25 mouse cellular contexts compared by ENCODE assay signal in the genomic region with DNA sequence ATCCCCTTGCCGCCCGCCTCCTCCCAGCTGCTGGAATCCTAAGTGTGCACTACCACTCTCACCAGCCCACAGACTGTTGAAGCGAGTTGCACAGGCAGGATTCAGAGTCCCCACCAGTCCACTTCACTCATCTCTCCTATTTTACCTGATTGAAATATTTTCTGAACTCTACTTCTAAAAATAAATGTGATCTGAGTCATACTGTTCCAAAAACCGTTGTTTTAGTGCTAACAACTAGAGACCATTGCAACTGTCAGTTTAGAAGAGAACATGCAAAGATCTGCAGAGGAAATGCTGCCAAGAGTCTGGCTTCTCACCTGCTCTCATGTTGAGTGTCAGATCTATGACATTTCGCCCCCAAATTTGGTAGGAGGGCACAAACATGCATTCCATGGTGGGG.
DNase-seq lines count a peak whose midpoint lies in the region; ATAC-seq and TF ChIP-seq lines count a peak whose summit lies in the region.
"Had no signal": no experiment of that assay in that cellular context is flagged by ENCODE, and none has a peak within 500 bp of the region (broad histone marks: within the 10 kb centered on the region; RNA-seq: fewer than 3 reads in every experiment).

No protein-coding gene starts in this region.

- H3K4me3 ChIP-seq in left cerebral cortex, adult 2 months = no peak overlapping the region
- H3K4me3 ChIP-seq: embryonic facial prominence, embryonic 13.5 days; erythroblast, embryonic 14.5 days; forebrain, embryonic 12.5 days; forebrain, embryonic 15.5 days; gastrocnemius, adult 2 months; heart, adult 2 months; heart, embryonic 10.5 days; heart, embryonic 13.5 days had no signal

- ATAC-seq in frontal cortex, adult (ENCODE audit: low TSS enrichment) = peak; percentile 38; the same call in 1 of the 2 replicates
- ATAC-seq: forebrain, embryonic 15.5 days; Patski had no signal

- no peak for DNase-seq in frontal cortex, postnatal 10 days (ENCODE audit: low spot score in 2 of 2)
- no peak for DNase-seq in left cerebral cortex, adult 2 months (ENCODE audit: extremely low spot score in 1 of 2, low spot score in 2 of 2)
- no peak for DNase-seq in left cerebral cortex, adult 9 months (ENCODE audit: low spot score in 2 of 2)
- DNase-seq in thymus, postnatal 25 days = peak; percentile 17
- DNase-seq in thymus, postnatal 0 days (ENCODE audit: low spot score) = no peak
- DNase-seq: adrenal gland, postnatal 10 days; adrenal gland, postnatal 36 days; cerebellum, adult 11 months; cerebellum, adult 2 months; cerebellum, adult 9-11 months; cerebellum, postnatal 25 days; gastrocnemius, adult 2 months; gastrocnemius, postnatal 14 days; heart, adult 2 months; heart, postnatal 14 days; heart, postnatal 4 days had no signal

- H3K27ac ChIP-seq in left cerebral cortex, adult 2 months = peak overlapping the region; percentile 9; the same call in 1 of the 2 replicates
- H3K27ac ChIP-seq: embryonic facial prominence, embryonic 13.5 days; forebrain, embryonic 12.5 days; forebrain, embryonic 15.5 days; gastrocnemius, adult 2 months; heart, adult 2 months; heart, embryonic 10.5 days; heart, embryonic 13.5 days; hindbrain, embryonic 14.5 days had no signal

- TF ChIP-seq CTCF in left cerebral cortex, adult 2 months (IDR thresholded peaks at IDR 0.05) = no peak

- intact Hi-C loops in left cerebral cortex, adult 2 months (cut with DNase I) = no loop called here
